Mouse (Mus musculus): ENCODE results near the gene Rreb1. TPM values are rescaled to one million over a fixed set of nuclear protein-coding genes. Genes with fewer than 3 reads are reported as not detected.

Gene Rreb1
- polyA plus RNA-seq (2012; rRNA removed), result 11.9 and 19.0 TPM in 2 replicates

- peak; percentile 48 for DNase-seq (ENCODE audit: low spot score)
These were observed at the start of gene Rreb1 for GRCm38 (mm10) chr13:37778147-37778593. Rreb1 (plus strand) TSS chr13:37778400.

- DNase-seq (ENCODE audit: low spot score), result no peak
These were observed 49.6 kb upstream of the Rreb1 start for GRCm38 (mm10) chr13:37728551-37728950.

GRCm38 (mm10) chr13:37731914-37732693, 46.1 kb upstream of the Rreb1 start:
- DNase-seq (ENCODE audit: low spot score), result no peak

GRCm38 (mm10) chr13:37734501-37734900, 43.7 kb upstream of the Rreb1 start:
- no peak for DNase-seq (ENCODE audit: low spot score)

- no peak for DNase-seq (ENCODE audit: low spot score)
These were observed 38.1 kb upstream of the Rreb1 start for GRCm38 (mm10) chr13:37740111-37740510.

GRCm38 (mm10) chr13:37740752-37741151, 37.4 kb upstream of the Rreb1 start:
- no peak for DNase-seq (ENCODE audit: low spot score)

- DNase-seq (ENCODE audit: low spot score), result no peak
These were observed 36.0 kb upstream of the Rreb1 start for GRCm38 (mm10) chr13:37742248-37742647.

- DNase-seq (ENCODE audit: low spot score), result no peak
These were observed 30.7 kb upstream of the Rreb1 start for GRCm38 (mm10) chr13:37747504-37747903.

GRCm38 (mm10) chr13:37749485-37749884, 28.7 kb upstream of the Rreb1 start:
- DNase-seq (ENCODE audit: low spot score), result no peak

- DNase-seq (ENCODE audit: low spot score), result no peak
These were observed 26.8 kb upstream of the Rreb1 start for GRCm38 (mm10) chr13:37751154-37751950.

- DNase-seq (ENCODE audit: low spot score), result no peak
These were observed 18.7 kb upstream of the Rreb1 start for GRCm38 (mm10) chr13:37759341-37760012.

- no peak for DNase-seq (ENCODE audit: low spot score)
These were observed 18.2 kb upstream of the Rreb1 start for GRCm38 (mm10) chr13:37760013-37760342.

- no peak for DNase-seq (ENCODE audit: low spot score)
These were observed 17.8 kb upstream of the Rreb1 start for GRCm38 (mm10) chr13:37760373-37760772.

GRCm38 (mm10) chr13:37760957-37761941, 17.0 kb upstream of the Rreb1 start:
- no peak for DNase-seq (ENCODE audit: low spot score)

- DNase-seq (ENCODE audit: low spot score), result no peak
These were observed 14.3 kb upstream of the Rreb1 start for GRCm38 (mm10) chr13:37763800-37764407.

- no peak for DNase-seq (ENCODE audit: low spot score)
These were observed 8.4 kb upstream of the Rreb1 start for GRCm38 (mm10) chr13:37769777-37770176.

- no peak for DNase-seq (ENCODE audit: low spot score)
These were observed 4.7 kb upstream of the Rreb1 start for GRCm38 (mm10) chr13:37773476-37773875.

- DNase-seq (ENCODE audit: low spot score), result no peak
These were observed 1.5 kb upstream of the Rreb1 start for GRCm38 (mm10) chr13:37776675-37777074.

GRCm38 (mm10) chr13:37777351-37778146, 651 bp upstream of the Rreb1 start:
- DNase-seq (ENCODE audit: low spot score), result no peak

All from urinary bladder, adult 2 months (tissue).